Mouse (Mus musculus) right cerebral cortex, postnatal 10 days (tissue): Measurements from ENCODE around the gene Pgls.

Experiments
- DNase-seq, 2 experiments: peaks; one replicate each; pipeline ENCODE4 v3.0.0; 2021; ENCODE audit warnings: low spot score in 2 of 2

The Pgls gene

DNA sequence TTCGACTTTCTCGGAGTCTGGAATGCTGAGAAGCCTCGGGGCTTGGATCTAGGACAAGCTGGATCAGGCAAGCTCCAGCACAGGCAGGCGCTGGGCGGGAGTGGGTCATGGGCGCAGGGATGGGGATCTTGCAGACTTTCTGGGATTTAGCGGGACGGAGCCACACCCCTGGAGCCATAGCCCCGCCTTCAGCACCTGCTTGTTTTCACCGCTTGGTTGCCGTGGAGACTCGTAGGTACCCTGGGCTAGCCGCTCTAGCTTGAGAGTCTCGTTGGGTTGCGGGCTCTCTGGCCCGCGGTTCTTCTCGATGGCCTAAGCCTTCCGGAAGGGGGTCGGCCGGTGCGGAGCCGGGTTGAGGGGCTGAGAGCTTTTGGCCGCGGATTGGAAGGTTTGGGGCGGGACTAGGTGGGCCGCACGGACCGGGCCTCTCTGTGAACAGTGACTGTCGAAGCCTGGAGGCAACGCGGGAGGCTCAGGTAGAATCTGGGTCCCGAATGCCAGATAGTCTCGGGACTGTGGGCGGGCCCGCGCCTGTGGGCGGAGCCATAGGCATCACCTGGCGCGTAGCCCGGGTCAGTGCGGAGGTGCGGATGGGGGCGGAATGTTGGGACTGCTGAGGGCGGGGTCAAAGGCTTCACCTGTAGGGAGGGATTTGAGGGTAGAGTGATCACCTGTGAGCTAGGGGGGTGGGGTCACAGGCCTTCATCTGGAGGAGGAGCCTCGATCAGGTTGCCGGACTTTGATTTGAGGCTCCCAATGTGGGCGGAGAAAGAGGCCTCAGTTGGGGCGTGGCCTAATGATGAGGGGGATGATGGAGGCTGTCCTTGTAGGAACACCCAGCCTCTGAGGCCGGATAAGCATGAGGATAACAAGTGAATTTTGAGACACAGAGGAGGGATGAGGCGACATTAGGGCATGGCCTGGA lies 22.3 kb upstream of the Pgls start:
- DNase-seq: peak; percentile 93 to 95

DNA sequence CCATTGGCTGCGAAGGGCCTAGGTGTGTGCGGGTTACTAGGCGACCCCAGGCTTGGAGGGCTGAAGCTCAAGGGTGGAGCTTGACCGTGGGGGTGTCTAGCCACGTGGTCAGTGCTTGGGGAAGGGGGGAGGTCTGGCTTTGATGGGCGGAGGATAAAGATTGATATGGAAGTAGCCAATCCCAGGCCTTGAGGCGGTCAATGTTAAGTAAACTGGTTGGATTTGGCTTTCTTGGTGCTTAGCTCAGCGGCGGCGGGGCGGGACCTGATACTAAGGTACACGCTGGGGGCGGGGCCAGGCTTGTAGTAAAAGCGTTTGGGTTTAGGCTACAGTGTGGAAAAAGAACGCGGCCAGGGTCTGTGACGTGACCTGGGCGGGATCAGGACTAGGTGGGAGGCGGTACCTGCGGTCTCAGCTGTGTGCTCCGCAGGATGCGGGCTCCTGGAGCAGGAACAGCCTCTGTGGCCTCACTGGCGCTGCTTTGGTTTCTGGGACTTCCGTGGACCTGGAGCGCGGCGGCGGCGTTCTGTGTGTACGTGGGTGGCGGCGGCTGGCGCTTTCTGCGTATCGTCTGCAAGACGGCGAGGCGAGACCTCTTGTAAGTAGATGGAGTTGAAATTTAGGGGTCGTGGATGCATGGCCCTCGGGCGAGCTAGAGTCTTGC lies 21.6 kb upstream of the Pgls start:
- peak; percentile 97 to 99 for DNase-seq

- no peak for DNase-seq
Observed at GRCm38 (mm10) chr8:71572077-71572476, 19.9 kb upstream of the Pgls start.

DNA sequence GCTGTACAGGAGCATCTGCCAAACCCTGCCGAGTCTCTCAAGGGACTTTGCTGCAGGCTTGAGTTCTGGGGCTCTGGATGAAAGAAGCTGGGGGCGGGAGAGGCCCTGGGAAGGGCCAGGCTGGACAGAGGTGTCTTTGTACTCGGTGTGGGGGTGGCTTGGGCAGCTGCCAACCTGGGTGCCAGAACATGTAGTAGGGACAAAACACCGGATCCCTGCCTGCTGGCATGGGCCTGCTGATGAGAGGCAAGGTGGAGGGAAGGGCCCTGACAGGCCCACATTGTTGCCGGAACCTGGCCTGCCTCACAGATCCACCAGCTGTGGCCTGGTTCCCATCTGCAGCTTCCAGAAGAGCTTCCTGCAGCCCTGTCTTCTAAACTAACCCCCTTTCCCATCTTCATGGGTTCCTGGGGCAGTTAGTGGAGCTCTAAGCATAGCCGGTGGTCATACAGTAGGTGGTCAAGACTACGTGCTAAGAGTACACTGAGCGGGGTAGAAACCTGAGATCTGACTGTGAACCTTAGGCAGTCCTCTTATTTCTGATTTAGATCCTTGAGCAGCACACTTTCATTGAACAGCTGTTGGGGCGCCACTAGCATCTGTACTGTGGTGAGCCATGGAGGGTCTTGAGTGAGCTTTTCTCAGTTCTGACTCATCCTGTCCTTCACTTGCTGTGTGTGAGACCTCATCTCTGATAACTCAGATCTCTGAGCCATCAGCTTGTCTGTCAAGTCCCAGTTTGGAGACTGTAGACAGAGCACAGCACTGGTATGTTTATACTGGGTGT lies 18.9 kb upstream of the Pgls start:
- DNase-seq: peak; percentile 94 to 95

DNA sequence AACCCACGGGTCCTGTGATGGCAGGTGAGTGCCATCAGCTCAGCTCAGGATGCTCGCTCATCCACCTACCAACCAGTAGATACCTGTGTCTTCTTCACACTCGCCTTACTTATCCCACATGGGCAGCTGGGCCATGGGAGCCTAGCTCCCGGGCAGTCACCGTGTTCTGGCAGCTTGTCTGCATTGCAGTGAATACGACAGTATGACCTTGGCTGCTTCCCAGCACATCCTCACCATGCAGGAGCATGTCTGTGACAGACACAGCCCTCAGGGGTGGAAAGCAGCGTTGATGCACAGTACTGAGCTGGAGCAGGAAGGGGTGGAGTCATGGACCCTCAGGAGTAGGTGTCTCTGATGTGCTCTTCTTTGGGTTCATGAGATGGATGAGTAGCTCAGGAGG lies 17.6 kb upstream of the Pgls start:
- DNase-seq: no peak

DNA sequence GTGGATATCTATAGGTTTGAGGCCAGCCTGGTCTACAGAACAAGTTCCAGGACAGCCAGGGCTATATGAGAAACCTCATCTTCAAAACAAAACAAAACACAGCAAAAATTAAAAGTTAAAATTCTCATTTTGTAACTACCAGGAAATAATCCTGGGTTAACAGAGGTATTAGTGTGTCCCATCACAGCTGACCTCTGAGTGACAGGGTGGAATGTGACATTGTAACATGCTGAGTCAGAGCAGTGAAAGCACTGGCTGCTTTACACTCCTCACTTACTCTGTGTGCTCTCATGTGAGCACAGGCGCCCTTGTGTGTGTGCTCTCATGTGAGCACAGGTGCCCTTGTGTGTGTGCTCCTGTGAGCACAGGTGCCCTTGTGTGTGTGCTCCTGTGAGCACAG lies 17.0 kb upstream of the Pgls start:
- no peak for DNase-seq

DNA sequence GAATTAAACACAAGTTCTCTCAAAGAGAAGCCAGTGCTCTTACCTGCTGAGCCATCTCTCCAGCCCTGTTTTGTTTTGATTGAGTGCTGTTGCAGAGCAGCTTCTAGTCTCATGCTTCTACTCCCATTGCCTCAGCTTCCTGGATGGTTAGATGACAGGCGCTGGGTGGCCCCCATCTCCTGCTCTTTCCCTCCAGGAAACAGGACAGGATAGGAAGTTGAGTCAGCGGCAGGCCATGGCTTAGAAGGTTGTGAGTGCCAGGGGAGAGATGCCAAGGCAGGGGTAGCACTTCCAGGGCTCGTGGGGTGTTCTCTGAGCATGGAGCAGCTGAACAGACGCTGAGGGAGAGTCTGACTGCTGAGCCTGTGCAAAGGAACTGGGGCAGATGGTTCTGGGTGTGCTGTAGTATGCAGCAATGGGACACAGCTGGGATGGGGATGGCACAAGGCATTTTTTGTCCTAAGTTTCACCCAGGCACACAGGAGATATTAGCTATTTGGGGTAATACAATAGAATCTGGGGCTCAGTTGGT lies 14.1 kb upstream of the Pgls start:
- no peak for DNase-seq

DNA sequence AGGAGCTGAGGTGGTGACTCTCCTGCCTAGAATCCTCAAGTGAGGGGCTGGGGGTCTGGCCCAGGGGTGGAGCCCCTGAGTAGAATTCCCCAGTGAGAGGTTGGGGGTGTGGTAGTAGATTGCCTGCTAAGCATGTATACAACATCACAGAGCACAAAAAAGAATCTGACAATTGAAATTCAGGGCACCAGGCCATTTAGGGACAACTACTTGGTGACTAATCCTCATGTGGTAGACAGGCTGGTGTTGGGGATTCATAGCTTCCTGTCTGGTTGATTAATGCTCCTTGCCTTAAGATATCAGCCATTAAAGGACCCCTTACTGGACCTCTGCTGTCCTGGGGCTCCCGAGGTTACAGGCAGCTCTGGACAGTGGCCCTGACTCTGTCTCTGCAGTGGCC lies 13.0 kb upstream of the Pgls start:
- DNase-seq: no peak

DNA sequence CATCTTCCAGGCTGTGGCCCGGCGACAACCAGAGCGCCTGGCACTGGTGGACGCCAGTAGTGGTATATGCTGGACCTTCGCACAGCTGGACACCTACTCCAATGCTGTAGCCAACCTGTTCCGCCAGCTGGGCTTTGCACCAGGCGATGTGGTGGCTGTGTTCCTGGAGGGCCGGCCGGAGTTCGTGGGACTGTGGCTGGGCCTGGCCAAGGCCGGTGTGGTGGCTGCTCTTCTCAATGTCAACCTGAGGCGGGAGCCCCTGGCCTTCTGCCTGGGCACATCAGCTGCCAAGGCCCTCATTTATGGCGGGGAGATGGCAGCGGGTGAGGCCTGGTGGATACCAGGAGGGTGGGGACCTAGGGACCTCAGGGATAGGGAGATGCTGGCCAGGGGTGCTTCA lies 12.5 kb upstream of the Pgls start:
- no peak for DNase-seq

- no peak for DNase-seq
Observed at GRCm38 (mm10) chr8:71580201-71580600, 11.8 kb upstream of the Pgls start.

DNA sequence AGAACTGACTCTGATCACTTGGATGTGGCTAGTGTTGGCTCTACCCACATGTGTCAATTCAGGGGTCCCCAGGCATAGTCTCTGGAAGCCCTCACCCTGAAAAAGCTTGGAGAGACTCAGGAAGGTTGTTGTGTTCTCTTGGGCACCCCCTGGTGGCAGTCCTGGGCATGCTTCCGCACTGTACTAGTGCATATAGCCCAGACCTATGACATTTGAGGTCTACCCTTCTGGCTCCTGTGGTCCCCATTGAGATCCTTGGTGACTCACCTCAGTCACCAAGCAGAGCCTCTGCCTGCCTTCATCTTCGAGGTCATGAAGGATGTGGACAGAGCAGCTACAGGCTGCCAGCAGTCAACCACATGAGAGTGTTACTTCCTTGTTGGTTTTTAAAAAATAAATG lies 5.1 kb upstream of the Pgls start:
- peak; percentile 64 to 76 for DNase-seq

- no peak for DNase-seq
Observed at GRCm38 (mm10) chr8:71588762-71589161, 3.2 kb upstream of the Pgls start.

DNA sequence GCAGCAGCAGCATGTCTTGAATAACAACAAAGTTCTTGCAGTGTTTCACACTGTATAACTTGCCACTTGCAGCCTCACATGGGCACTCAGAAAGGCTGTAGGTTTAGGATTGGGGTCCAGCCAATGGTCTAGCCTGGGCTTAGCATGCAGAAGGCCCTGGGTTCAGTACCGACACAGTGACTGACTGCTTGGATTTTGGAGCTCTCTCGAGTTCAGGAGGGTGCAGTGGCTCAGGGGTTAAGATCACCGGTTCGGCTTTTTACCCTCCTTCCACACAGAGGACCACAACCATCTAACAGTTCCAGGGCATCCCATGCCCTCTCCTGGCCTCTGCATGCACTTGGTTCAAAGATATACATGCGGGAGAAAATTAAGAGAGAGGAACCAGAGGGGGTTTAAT lies 959 bp upstream of the Pgls start:
- no peak for DNase-seq

DNA sequence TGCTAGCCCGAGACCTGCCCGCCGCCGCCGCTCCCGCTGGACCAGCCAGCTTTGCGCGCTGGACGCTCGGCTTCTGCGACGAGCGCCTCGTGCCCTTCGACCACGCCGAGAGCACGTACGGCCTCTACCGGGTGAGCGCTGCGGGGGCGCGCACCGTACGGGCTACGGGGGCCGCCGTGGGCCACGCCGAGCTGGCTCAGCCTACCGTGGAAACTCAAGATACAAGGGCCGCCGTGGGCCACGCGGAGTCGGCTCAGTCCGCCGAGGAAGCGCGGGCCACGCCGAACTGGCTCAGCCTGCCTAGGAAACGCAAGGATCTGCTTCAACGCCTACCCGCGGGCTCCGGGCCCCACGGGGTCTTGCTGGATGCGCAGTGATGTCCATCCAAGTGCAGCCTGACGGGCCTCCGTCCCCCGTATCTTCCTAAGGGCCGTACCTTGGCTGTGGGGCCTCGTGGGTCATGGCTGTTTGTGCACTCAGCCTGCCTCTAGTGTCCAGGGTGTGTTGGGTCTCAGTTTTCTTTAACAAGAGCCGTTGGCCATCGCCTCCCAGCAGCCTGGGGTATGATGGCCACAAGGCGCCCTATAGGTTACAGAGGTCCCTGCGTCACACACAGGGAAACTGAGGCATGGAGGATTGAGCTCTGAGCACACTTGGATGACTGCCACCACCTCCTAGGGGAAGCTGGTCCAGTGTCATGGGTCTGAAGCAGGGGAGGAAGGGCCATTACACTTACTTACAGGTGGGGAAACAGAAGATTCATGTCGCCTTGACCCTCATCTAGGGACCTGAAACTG lies 596 bp downstream of the Pgls start:
- peak; percentile 87 to 90 for DNase-seq

DNA sequence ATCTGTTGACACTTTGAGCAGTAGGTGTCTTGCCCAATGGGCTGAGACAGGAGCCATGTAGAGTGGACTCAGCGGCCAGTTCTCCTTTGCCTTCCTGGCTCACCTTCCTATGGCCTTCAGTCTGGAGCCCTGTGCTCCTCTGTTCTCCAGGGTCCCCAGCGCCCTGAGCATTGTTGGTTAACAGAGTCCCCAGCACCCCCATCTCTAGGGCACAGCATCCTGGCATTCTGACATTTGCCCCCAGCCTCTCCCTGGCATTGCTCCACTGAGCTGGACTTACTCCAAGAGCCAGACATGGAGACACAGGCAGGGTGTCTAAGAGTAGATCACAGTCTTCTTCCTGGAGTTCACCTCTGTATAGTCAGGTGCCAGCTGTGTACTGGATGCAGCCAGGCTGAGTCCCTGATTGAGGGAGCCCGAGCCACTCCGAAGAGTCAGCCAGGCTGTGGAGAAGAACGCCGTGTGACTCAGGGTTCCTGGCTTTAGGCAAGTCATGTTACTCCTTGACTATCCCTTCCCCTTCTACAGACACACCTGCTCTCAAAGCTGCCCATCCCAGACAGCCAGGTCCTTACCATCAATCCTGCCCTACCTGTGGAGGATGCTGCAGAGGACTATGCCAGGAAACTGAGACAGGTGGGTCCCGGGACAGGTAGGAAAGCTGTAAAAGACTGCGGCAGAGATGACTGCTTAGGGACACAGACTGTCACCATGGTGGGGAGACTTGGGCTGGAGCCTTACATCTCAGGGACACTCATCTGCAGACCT lies 1.8 kb downstream of the Pgls start:
- no peak for DNase-seq

GRCm38 (mm10) chr8:71594324-71594722 lies 2.3 kb downstream of the Pgls start:
- DNase-seq: no peak

GRCm38 (mm10) chr8:71595862-71596261 lies 3.9 kb downstream of the Pgls start:
- peak; percentile 89 to 91 for DNase-seq

- DNase-seq: no peak
Observed at GRCm38 (mm10) chr8:71596384-71596783, 4.4 kb downstream of the Pgls start.

DNA sequence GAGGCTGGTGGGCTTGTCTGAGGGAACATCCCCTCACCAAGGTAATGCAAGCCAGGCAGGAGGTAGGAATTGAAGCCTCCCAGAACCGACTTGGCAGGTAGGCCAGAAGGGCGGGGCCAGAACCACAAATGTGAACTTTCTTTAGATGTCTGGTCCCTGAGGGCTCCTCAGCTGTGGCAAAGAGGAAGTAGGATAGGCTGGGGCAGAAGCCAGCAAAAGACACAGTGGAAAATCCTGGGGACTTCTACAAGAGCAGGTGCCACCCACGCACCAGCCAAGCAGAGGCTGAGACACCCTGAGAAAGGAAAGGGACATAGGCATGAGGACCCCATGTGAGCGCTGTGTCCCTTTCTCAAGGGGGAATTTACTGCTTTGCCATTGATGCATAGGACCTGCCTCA lies 4.8 kb downstream of the Pgls start:
- no peak for DNase-seq

DNA sequence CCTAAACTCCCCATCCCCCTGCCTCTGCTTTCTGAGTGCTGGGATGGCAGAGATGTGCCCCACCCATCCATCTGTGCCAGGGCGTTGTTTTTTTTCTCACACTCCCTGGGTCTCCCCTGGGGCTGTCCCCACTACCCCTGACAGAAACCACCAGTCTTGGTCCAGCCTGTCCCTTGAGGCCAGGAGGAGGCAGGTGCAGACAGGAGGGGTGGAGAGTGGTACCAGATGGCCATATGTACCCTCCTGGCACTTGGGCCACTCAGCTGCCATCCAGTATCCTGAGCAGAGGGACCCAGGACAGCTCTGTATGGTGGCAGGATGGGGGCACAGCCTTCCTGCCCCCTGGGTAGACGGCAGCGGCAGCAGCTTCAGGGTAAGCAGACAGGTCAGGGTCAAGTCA lies 5.5 kb downstream of the Pgls start, which contains the start of gene Fam129c:
Gene Fam129c (plus strand): TSS at position 198 of the 400 bp plus-strand sequence.
- no peak for DNase-seq
